Mouse (Mus musculus) erythroblast, adult 5-6 weeks (primary cell): ENCODE data around the gene Nusap1. TPM values are rescaled to one million over a fixed set of nuclear protein-coding genes. Genes with fewer than 3 reads are reported as not detected.
"Not testable (repeated sequence)": the region's sequence is repeated elsewhere in the genome, so short reads cannot be mapped to it uniquely, and the experiment has no call there.

Source experiments
- ATAC-seq: replicated peaks from 2 replicates; pipeline ENCODE4 v1.8.0; 2016; ENCODE audit warnings: moderate number of reproducible peaks, mild to moderate bottlenecking, moderate TSS enrichment, inconsistent platforms; ENCODE audit not compliant: poor library complexity, low FRiP score, severe bottlenecking
- total RNA-seq, 2 experiments: library from RNA; stranded (forward) in 1 of 2; stranded (reverse) in 1 of 2; fragments of 150-400 nt in 1 of 2; fragments of 200-764, 138-1000 nt in 1 of 2; gene quantifications; 2 replicates each; pipeline versions ENCODE4 v1.2.3 to v1.2.4; 2015 to 2017; ENCODE audit warnings: low replicate concordance in 2 of 2

Gene Nusap1
- total RNA-seq (2015; ENCODE audit: low replicate concordance) = 111 and 117 TPM in 2 replicates
- 137 and 150 TPM in 2 replicates for total RNA-seq (2017; ENCODE audit: low replicate concordance)

DNA sequence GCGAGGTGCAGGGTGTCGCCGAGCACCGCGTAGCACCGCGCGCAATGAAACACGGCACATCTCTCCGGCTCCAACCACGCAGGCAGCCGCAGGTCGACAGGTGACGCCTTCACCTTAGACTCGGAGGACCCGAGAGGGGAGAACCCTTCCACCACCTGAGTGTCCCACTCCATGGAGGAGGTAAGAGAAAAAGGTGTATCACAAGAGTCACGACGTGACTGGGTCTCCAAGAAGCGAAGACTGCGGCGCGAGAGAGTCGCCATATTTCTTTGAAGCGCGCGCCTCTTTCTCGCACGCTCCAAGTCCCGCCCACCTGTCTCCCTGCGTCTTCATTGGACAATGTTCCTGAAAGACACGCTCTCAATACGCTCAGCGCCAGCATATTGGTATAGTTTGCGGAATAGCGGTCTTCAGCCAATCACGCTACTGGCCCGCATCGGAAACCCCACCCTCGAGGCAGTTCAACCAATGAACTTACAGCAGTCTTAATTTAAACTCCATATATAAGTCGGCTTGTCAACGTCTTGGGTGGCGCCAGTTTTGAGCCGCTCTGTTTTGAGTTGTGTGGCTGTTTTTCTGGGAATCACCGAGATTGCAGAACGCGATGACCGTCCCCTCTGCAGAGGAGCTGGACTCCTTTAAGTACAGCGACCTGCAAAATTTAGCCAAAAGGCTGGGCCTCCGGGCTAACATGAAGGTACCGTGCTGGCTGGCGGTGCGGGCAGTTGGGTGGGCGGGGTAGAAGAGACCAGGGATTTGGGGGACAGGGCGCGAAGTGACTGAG is at the start of gene Nusap1, which contains the start of gene Oip5:
Gene Nusap1 (plus strand): TSS at position 100 of the 784 bp plus-strand sequence.
Gene Oip5 (minus strand): TSS at position 271 of the 784 bp plus-strand sequence.
- peak; percentile 94 for ATAC-seq

- no peak for ATAC-seq
Measured at GRCm38 (mm10) chr2:119572471-119572870, 45.6 kb upstream of the Nusap1 start.

DNA sequence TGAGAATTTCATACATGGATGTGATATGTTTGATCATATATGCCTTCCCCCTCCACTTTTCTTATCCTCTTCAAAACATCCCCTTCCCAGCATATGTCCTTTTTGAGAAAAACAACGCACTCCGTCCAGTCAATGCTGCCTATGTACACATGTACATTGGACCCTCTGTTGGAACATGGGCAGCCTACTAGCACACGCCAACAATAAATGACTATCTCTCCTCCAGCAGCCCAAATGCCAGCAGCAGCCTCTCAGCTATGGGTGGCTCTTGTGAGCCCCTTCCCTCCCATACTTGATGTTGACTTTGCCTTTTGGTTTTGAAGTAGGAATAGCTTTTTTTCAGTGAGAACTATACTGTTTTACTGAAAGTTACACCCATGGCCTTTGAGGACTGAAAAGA is 36.5 kb upstream of the Nusap1 start:
- ATAC-seq = no peak

GRCm38 (mm10) chr2:119583439-119583838 is 34.7 kb upstream of the Nusap1 start:
- ATAC-seq = no peak

DNA sequence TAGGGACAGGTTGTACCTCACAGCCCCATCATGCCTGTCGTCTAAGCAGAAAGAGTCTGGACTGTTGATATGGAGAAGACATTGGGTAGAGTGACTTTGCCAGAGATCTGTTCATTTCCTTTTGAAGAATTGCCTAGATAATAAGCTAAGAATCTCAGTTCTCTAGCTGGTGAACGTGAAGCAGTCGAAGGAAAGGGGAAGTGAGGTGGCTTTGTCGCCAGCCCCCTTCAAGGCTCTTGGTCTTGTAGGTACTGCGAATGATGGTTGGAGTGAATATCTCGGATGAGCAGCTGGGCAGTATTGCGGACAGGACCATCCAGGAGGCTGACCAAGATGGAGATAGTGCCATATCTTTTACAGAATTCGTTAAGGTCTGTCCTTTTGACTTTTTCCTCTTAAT is 33.8 kb upstream of the Nusap1 start:
- ATAC-seq = no peak

GRCm38 (mm10) chr2:119587383-119587782 is 30.7 kb upstream of the Nusap1 start:
- peak; percentile 88 for ATAC-seq

GRCm38 (mm10) chr2:119591247-119591646 is 26.9 kb upstream of the Nusap1 start:
- no peak for ATAC-seq

GRCm38 (mm10) chr2:119593765-119594112 is 24.4 kb upstream of the Nusap1 start:
- peak; percentile 26 for ATAC-seq

DNA sequence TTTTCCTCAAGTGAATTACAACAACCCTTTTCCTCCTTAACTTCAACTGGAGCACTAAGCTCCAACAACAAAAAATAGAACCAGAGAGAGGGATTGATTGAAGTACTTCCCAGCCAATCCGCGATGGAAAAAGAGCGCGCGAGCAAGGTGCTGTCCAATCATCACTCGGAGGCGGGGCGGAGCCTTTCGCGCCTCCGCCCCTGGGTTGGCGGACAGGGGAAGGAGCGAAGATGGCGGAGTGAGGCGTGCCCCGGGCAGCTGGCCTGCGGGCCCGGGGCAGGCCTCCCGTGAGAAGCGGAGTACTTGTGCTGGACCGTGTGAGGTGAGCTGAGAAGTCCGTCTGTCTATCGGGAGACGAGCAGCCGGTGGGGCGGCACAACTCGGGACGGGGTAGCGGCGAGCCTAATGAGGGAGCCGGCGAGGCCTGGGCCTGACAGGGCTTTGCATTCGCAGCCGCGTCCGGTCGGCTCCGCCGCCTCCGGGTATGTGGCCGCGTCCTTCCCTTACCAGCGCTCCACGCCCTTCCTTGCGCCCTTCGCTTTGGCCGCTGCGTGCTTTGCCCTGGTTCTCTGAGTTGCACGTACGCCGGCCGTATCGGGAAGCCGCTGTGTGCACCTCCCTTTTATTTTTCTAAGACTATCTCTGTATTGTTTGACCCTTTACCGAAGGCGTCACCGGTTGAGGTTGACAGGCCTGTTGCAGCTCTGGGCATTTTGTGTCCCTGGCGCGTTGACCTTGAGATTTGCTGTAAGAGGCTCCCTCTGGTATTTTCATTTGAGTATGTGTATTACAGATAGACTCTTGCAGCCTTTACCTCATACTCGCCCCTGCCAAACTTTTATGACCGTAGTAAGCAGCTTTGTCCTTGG is 23.8 kb upstream of the Nusap1 start:
- ATAC-seq = peak; percentile 93

DNA sequence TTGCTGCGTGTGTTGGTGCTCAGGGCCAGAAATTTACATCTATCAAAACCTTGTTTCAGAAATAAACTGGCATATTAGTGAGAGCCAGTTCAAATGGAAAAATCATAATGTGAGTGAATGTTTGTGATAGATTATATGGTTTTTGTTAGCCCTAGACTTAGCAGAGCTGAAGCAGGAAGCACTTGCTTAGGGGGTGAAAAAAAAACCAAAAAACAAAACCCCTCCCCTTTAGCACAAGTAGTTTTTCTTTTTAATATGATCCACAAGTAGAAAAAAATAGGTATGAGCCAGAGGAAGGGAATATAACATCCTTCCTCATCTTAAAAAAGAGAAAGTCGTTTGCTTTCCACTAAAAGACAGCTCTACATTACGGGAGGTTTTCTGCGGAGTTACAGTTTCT is 22.8 kb upstream of the Nusap1 start:
- no peak for ATAC-seq

DNA sequence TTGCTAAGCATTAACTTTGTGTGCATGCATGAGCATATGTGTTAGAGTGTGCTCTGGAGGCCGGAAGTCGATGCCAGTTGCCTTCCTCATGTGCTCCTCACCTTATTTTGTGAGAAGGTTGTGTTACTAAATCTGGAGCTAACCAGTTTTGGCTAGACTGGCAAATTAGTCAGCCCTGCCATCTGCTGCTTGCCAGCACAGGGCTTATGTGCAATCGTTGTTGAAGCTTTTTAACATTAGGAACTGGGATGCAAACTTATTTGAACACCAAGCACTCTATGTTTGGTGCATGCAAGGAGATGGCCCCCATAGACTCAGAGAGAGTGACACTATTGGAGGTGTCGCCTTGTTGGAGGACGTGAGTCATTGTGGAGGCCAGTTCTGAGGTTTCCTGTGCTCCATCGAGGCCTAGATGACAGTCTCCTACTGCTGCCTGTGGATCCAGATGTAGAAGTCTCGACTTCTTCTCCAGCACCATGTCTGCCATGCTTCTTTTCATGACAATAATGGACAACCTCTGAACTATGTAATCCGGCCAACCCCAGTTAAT is 21.2 kb upstream of the Nusap1 start:
- ATAC-seq = no peak

DNA sequence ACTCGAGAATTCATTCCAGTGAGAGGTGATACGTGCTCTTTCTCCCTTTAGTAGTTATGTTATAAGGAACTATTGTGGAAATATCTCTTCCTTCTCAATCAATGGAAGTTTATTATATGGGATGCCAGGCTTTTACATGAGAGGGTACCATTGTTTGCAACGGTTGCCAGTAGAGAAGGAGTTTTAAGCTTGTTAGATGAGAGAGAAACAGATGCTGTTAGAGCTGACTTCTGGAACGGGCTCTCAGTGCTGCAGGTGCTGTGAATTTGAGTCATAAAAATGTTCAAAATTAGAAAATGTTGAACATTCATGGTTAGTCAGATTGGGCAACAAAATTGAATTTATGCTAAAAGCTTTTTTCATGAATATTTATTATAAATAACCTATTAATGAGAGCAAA is 17.1 kb upstream of the Nusap1 start:
- no peak for ATAC-seq

DNA sequence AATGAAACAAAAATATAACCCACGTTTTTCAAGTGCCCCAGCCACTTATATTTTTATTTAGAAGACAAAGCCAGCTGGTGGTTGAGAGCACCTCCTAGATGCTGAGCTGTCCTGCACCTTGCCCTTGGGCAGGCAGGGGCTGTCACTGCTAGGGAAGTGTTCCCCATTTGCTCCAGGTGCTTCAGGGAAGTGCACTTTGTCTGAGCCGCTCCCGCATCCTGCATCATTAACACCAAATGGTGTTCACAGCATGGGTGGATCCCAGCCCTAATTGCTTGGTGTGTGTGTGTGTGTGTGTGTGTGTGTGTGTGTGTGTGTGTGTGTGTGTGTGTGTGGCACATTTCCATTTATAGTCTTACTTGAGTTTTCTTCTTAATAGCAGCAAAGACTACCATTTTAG is 16.5 kb upstream of the Nusap1 start:
- not testable (repeated sequence) for ATAC-seq

- no peak for ATAC-seq
Measured at GRCm38 (mm10) chr2:119602488-119602887, 15.6 kb upstream of the Nusap1 start.

DNA sequence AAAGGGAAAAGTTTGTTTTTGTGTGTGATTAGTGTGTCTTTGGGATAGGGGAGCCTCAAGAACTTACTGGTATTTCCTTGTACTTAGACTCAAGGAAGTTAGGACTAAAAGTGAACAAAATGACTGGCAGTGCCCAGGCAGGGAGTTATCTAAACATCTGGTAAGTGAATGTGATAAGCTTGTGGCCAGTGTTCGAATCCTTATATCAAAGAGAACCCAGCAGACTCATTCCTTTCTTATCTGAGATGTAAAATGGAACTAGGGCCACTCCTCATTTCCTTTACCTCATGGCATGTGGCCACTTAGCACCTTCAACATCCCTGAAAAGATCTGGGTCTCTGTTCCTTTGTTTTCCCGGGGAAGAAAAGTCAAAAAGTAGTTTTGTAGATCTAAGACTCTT is 14.2 kb upstream of the Nusap1 start:
- no peak for ATAC-seq

GRCm38 (mm10) chr2:119605361-119605973 is 12.6 kb upstream of the Nusap1 start:
- peak; percentile 88 for ATAC-seq

- ATAC-seq = peak; percentile 76
Measured at GRCm38 (mm10) chr2:119607023-119607422, 11.1 kb upstream of the Nusap1 start.

GRCm38 (mm10) chr2:119617841-119618198 is 278 bp upstream of the Nusap1 start:
- ATAC-seq = peak; percentile 58

- not testable (repeated sequence) for ATAC-seq
Measured at GRCm38 (mm10) chr2:119619002-119619401, 904 bp downstream of the Nusap1 start.

DNA sequence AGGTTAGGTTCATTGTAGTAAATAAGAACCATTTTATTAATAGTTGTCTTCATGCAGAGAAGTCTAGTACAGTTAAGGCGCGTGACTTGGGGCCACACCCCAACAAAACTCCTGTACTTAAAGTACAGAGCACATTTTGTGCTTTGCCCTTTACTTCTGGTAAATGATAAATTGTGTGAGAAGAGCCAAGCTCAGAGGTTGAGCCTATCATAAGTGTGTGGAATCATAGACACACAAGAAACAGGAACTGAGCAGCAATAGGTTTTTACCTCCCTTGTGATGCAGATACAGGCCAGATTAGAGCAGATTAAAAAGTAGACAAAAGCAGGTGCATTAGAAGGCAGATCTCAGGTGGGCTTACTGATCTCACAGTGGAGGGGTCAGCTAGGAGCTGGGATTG is 3.2 kb downstream of the Nusap1 start:
- no peak for ATAC-seq
